In genomic region chr6:97528961-97529680, GRCm38 (mm10) we compare ENCODE assay signal across 16 mouse cellular contexts.
DNase-seq lines count a peak whose midpoint lies in the region; ATAC-seq and TF ChIP-seq lines count a peak whose summit lies in the region.
"Had no signal": no experiment of that assay in that cellular context is flagged by ENCODE, and none has a peak within 500 bp of the region (broad histone marks: within the 10 kb centered on the region; RNA-seq: fewer than 3 reads in every experiment).

No protein-coding gene starts in this region.

- H3K4me3 ChIP-seq in ES-Bruce4 (ENCODE audit: low read depth, low read length): no peak overlapping the region
- H3K4me3 ChIP-seq in forebrain, embryonic 16.5 days (replicated peaks; ENCODE audit: low read length): no peak overlapping the region
- H3K4me3 ChIP-seq in midbrain, embryonic 13.5 days (replicated peaks): no peak overlapping the region
- H3K4me3 ChIP-seq in intestine, embryonic 16.5 days (ENCODE audit: low read length): no peak overlapping the region
- H3K4me3 ChIP-seq: left cerebral cortex, adult 2 months; liver, embryonic 12.5 days had no signal

- no peak overlapping the region for H3K9ac ChIP-seq in ES-Bruce4 (ENCODE audit: low read depth, poor library complexity, severe bottlenecking)
- no peak overlapping the region for H3K9ac ChIP-seq in forebrain, embryonic 16.5 days (replicated peaks; ENCODE audit: low read depth, low read length)
- no peak overlapping the region for H3K9ac ChIP-seq in midbrain, embryonic 13.5 days (replicated peaks)
- no peak overlapping the region for H3K9ac ChIP-seq in intestine, embryonic 16.5 days (ENCODE audit: low read depth, low read length)
- H3K9ac ChIP-seq: liver, embryonic 12.5 days had no signal

- H3K27me3 ChIP-seq in ES-Bruce4 (ENCODE audit: control insufficient read depth, insufficient read depth, low read length, poor library complexity, severe bottlenecking): no peaks in the 10 kb centered on the region
- no peaks in the 10 kb centered on the region for H3K27me3 ChIP-seq in forebrain, embryonic 16.5 days (replicated peaks; ENCODE audit: control insufficient read depth, insufficient read depth, low read length)
- H3K27me3 ChIP-seq in midbrain, embryonic 13.5 days: no peaks in the 10 kb centered on the region
- no peaks in the 10 kb centered on the region for H3K27me3 ChIP-seq in intestine, embryonic 16.5 days (replicated peaks; ENCODE audit: control insufficient read depth, insufficient read depth, low read length)
- H3K27me3 ChIP-seq: liver, embryonic 12.5 days had no signal

- no peaks in the 10 kb centered on the region for H3K36me3 ChIP-seq in ES-Bruce4 (ENCODE audit: control insufficient read depth, insufficient read depth, low read length, poor library complexity, severe bottlenecking)
- no peaks in the 10 kb centered on the region for H3K36me3 ChIP-seq in forebrain, embryonic 16.5 days (ENCODE audit: control insufficient read depth, insufficient read depth)
- no peaks in the 10 kb centered on the region for H3K36me3 ChIP-seq in midbrain, embryonic 13.5 days
- H3K36me3 ChIP-seq in intestine, embryonic 16.5 days (ENCODE audit: control insufficient read depth, insufficient read depth, low read length): no peaks in the 10 kb centered on the region
- H3K36me3 ChIP-seq: liver, embryonic 12.5 days had no signal

- peak; percentile 78 for ATAC-seq in forebrain, embryonic 16.5 days
- ATAC-seq in midbrain, embryonic 13.5 days: peak; percentile 81
- ATAC-seq in inflammation-experienced regulatory T-cells, adult 6 months: no peak
- ATAC-seq in intestine, embryonic 16.5 days: no peak
- ATAC-seq: liver, embryonic 12.5 days had no signal

- H3K4me2 ChIP-seq in forebrain, embryonic 16.5 days (ENCODE audit: low read length): no peak overlapping the region
- H3K4me2 ChIP-seq in midbrain, embryonic 13.5 days (replicated peaks): peak overlapping the region; percentile 27
- H3K4me2 ChIP-seq in intestine, embryonic 16.5 days (ENCODE audit: low read depth, low read length): no peak overlapping the region
- H3K4me2 ChIP-seq: liver, embryonic 12.5 days had no signal

- no peaks in the 10 kb centered on the region for H3K9me3 ChIP-seq in ES-Bruce4 (replicated peaks; ENCODE audit: control insufficient read depth, insufficient read depth, low read length, poor library complexity, severe bottlenecking)
- no peaks in the 10 kb centered on the region for H3K9me3 ChIP-seq in forebrain, embryonic 16.5 days (ENCODE audit: control insufficient read depth, low read length)
- H3K9me3 ChIP-seq in midbrain, embryonic 13.5 days: no peaks in the 10 kb centered on the region
- no peaks in the 10 kb centered on the region for H3K9me3 ChIP-seq in intestine, embryonic 16.5 days (ENCODE audit: control insufficient read depth, low read length)
- H3K9me3 ChIP-seq: liver, embryonic 12.5 days had no signal

- H3K4me1 ChIP-seq in ES-Bruce4 (ENCODE audit: control insufficient read depth, insufficient read depth, low read length): no peaks in the 10 kb centered on the region
- peaks cover 16% of the 10 kb centered on the region for H3K4me1 ChIP-seq in forebrain, embryonic 16.5 days (replicated peaks; ENCODE audit: control insufficient read depth, insufficient read depth, low read length)
- H3K4me1 ChIP-seq in midbrain, embryonic 13.5 days (replicated peaks): peaks cover 24% of the 10 kb centered on the region
- H3K4me1 ChIP-seq in intestine, embryonic 16.5 days (ENCODE audit: control insufficient read depth, insufficient read depth, low read length): no peaks in the 10 kb centered on the region
- H3K4me1 ChIP-seq: liver, embryonic 12.5 days had no signal

- TF ChIP-seq CTCF in ES-Bruce4 (IDR thresholded peaks at IDR 0.05; ENCODE audit: low read depth, low read length): no peak

- H3K27ac ChIP-seq in ES-Bruce4 (ENCODE audit: insufficient read depth, low read length): no peak overlapping the region; the same call in 1 of the 2 replicates
- peak overlapping the region; percentile 5 for H3K27ac ChIP-seq in forebrain, embryonic 16.5 days (ENCODE audit: low read length)
- peak overlapping the region; percentile 53 for H3K27ac ChIP-seq in midbrain, embryonic 13.5 days
- no peak overlapping the region for H3K27ac ChIP-seq in intestine, embryonic 16.5 days (ENCODE audit: low read length)
- H3K27ac ChIP-seq: kidney, postnatal 0 days; left cerebral cortex, adult 2 months; liver, embryonic 12.5 days had no signal

- WGBS in forebrain, embryonic 16.5 days: 23% methylated on average over 15 of the region's 15 CpGs
- WGBS in midbrain, embryonic 13.5 days: 14% methylated on average over 15 of the region's 15 CpGs
- 60% methylated on average over 15 of the region's 15 CpGs for WGBS in intestine, embryonic 16.5 days

- peak; percentile 93 for TF ChIP-seq EP300 in ES-Bruce4 (IDR thresholded peaks at IDR 0.05; ENCODE audit: insufficient read depth, low read depth, low read length)

- TF ChIP-seq POLR2A in ES-Bruce4 (IDR thresholded peaks at IDR 0.05; ENCODE audit: insufficient read depth, low read length): no peak

- DNase-seq in embryo, embryonic 10 days (ENCODE audit: low spot score): peak; percentile 80
- DNase-seq in gastrocnemius, postnatal 10 days: no peak
- DNase-seq in right cerebral cortex, postnatal 25 days: no peak
- DNase-seq: cerebellum, postnatal 14 days; gastrocnemius, postnatal 36 days; heart, postnatal 14 days; lung, postnatal 4 days; thymus, adult 2 months had no signal

Comparison
In these comparisons a context has a peak if more than half of its experiments do, and no peak if none do; other contexts are left out.
1. H3K27ac ChIP-seq: peak in forebrain, embryonic 16.5 days (single experiment) and midbrain, embryonic 13.5 days (single experiment); none in ES-Bruce4 (single experiment) and intestine, embryonic 16.5 days (single experiment).
2. ATAC-seq: peak in forebrain, embryonic 16.5 days (single experiment) and midbrain, embryonic 13.5 days (single experiment); none in inflammation-experienced regulatory T-cells, adult 6 months (single experiment) and intestine, embryonic 16.5 days (single experiment).